Comparison of ENCODE assay signal across 13 mouse cellular contexts in the genomic region with DNA sequence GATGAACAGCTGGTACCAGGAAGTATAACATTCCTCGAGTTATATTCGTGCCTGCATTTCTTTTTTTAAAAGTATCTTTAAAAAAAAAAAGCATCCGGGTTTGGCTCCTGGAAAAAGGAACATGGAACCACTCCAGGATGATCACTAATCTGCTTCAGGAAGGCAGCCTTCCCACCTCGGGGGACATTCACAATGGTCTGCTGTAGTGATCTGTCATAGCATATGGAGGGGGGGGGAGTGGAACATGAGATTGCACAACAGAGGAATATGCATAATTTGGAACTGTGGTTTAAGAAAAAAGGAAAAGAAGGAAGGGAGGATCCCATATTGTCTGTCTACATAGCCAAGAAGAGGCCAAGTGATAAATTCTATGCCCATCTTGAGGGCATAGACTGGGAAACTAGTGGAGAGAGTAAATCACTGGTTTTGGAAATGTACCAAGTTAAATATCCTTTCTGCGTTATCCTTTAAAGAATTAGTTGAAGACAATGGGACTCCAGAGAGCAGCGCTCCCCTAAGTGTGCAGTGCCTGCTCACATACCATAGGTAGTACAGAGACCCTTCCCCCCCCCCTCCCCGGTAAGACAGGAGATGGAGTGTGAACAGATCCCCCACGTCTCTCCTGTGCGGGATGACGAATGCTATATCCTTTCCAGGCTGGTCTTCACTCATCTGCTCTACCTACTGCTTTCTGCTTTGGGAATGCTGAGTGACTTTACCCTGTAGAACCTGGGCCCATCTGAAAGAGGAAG.
A peak's percentile ranks its signal among the peaks of the same experiment; 100 is the strongest.
DNase-seq lines count a peak whose midpoint lies in the region; ATAC-seq and TF ChIP-seq lines count a peak whose summit lies in the region.
"Had no signal": no experiment of that assay in that cellular context is flagged by ENCODE, and none has a peak within 500 bp of the region (broad histone marks: within the 10 kb centered on the region; RNA-seq: fewer than 3 reads in every experiment).

No protein-coding gene starts in this region.

- no peaks in the 10 kb centered on the region for H3K9me3 ChIP-seq in heart, embryonic 14.5 days (ENCODE audit: control insufficient read depth, low read length)
- H3K9me3 ChIP-seq in midbrain, embryonic 11.5 days (ENCODE audit: control insufficient read depth, low read length) = no peaks in the 10 kb centered on the region
- no peaks in the 10 kb centered on the region for H3K9me3 ChIP-seq in midbrain, embryonic 15.5 days
- H3K9me3 ChIP-seq in embryonic facial prominence, embryonic 10.5 days = no peaks in the 10 kb centered on the region
- H3K9me3 ChIP-seq in limb, embryonic 12.5 days = no peaks in the 10 kb centered on the region
- H3K9me3 ChIP-seq: embryonic facial prominence, embryonic 12.5 days had no signal

- TF ChIP-seq CTCF in lung, adult 2 months (IDR thresholded peaks at IDR 0.05; ENCODE audit: insufficient read depth, low read length) = no peak

- no peak overlapping the region for H3K4me3 ChIP-seq in heart, embryonic 14.5 days (ENCODE audit: control insufficient read depth in 1 of 2, insufficient read depth in 1 of 2, low read depth in 1 of 2, low read length in 2 of 2)
- H3K4me3 ChIP-seq in midbrain, embryonic 11.5 days (ENCODE audit: low read depth, low read length) = no peak overlapping the region
- no peak overlapping the region for H3K4me3 ChIP-seq in midbrain, embryonic 15.5 days
- no peak overlapping the region for H3K4me3 ChIP-seq in embryonic facial prominence, embryonic 10.5 days
- no peak overlapping the region for H3K4me3 ChIP-seq in limb, embryonic 12.5 days (replicated peaks)
- no peak overlapping the region for H3K4me3 ChIP-seq in lung, adult 2 months (replicated peaks; ENCODE audit: extremely low read depth, low read depth, low read length)
- H3K4me3 ChIP-seq: embryonic facial prominence, embryonic 12.5 days had no signal

- peak; percentile 55; the same call in 1 of the 2 replicates for ATAC-seq in heart, embryonic 14.5 days (ENCODE audit: insufficient number of reproducible peaks, insufficient read depth, low FRiP score, low read depth)
- no peak for ATAC-seq in midbrain, embryonic 11.5 days (ENCODE audit: low FRiP score)
- no peak for ATAC-seq in midbrain, embryonic 15.5 days (replicated peaks)
- ATAC-seq in limb, embryonic 12.5 days (ENCODE audit: insufficient number of reproducible peaks, insufficient read depth, low FRiP score, low TSS enrichment, low read depth) = 0 out of 2 replicates have a peak, but pooled peaks have one; percentile 42
- ATAC-seq: activated CD4-positive, CD25-positive, alpha-beta regulatory T cell, adult 4 months had no signal

- peaks cover 13 to 25% of the 10 kb centered on the region in 2 experiments for H3K4me1 ChIP-seq in heart, embryonic 14.5 days (ENCODE audit: control insufficient read depth in 2 of 2, insufficient read depth in 2 of 2, low read length in 2 of 2)
- peaks cover 30% of the 10 kb centered on the region for H3K4me1 ChIP-seq in midbrain, embryonic 11.5 days (ENCODE audit: control insufficient read depth, insufficient read depth, low read length)
- H3K4me1 ChIP-seq in midbrain, embryonic 15.5 days = peaks cover 32% of the 10 kb centered on the region
- peaks cover 58% of the 10 kb centered on the region for H3K4me1 ChIP-seq in embryonic facial prominence, embryonic 10.5 days
- peaks cover 41% of the 10 kb centered on the region for H3K4me1 ChIP-seq in limb, embryonic 12.5 days (replicated peaks)
- peaks cover 4% of the 10 kb centered on the region for H3K4me1 ChIP-seq in lung, adult 2 months (ENCODE audit: control insufficient read depth, insufficient read depth, low read length)

- WGBS in heart, embryonic 14.5 days = 50% methylated on average over 10 of the region's 10 CpGs
- WGBS in midbrain, embryonic 11.5 days = 71% methylated on average over 10 of the region's 10 CpGs
- WGBS in midbrain, embryonic 15.5 days = 65% methylated on average over 10 of the region's 10 CpGs
- 69% methylated on average over 10 of the region's 10 CpGs for WGBS in embryonic facial prominence, embryonic 10.5 days
- WGBS in limb, embryonic 12.5 days = 65% methylated on average over 10 of the region's 10 CpGs
- WGBS in lung, adult 2 months = 43% methylated on average over 10 of the region's 10 CpGs

- no peaks in the 10 kb centered on the region for H3K27me3 ChIP-seq in heart, embryonic 14.5 days (ENCODE audit: control insufficient read depth, insufficient read depth, low read length)
- peaks cover 12% of the 10 kb centered on the region; the same call in 1 of the 2 replicates for H3K27me3 ChIP-seq in midbrain, embryonic 11.5 days (ENCODE audit: control insufficient read depth, insufficient read depth, low read length)
- no peaks in the 10 kb centered on the region for H3K27me3 ChIP-seq in midbrain, embryonic 15.5 days (replicated peaks)
- peaks cover 28% of the 10 kb centered on the region for H3K27me3 ChIP-seq in embryonic facial prominence, embryonic 10.5 days (replicated peaks; ENCODE audit: low read depth, poor library complexity, severe bottlenecking)
- peaks cover 9% of the 10 kb centered on the region; the same call in 1 of the 2 replicates for H3K27me3 ChIP-seq in limb, embryonic 12.5 days

- no peaks in the 10 kb centered on the region for H3K36me3 ChIP-seq in heart, embryonic 14.5 days (ENCODE audit: control insufficient read depth, insufficient read depth, low read length)
- no peaks in the 10 kb centered on the region for H3K36me3 ChIP-seq in midbrain, embryonic 11.5 days (ENCODE audit: control insufficient read depth, insufficient read depth, low read length)
- H3K36me3 ChIP-seq in midbrain, embryonic 15.5 days (replicated peaks) = no peaks in the 10 kb centered on the region
- no peaks in the 10 kb centered on the region for H3K36me3 ChIP-seq in embryonic facial prominence, embryonic 10.5 days (replicated peaks)
- no peaks in the 10 kb centered on the region for H3K36me3 ChIP-seq in limb, embryonic 12.5 days
- H3K36me3 ChIP-seq: embryonic facial prominence, embryonic 12.5 days had no signal

- H3K4me2 ChIP-seq in heart, embryonic 14.5 days (ENCODE audit: low read length) = no peak overlapping the region
- H3K4me2 ChIP-seq in midbrain, embryonic 11.5 days = no peak overlapping the region
- H3K4me2 ChIP-seq in midbrain, embryonic 15.5 days = no peak overlapping the region
- no peak overlapping the region for H3K4me2 ChIP-seq in limb, embryonic 12.5 days

- H3K9ac ChIP-seq in heart, embryonic 14.5 days (ENCODE audit: low read length) = no peak overlapping the region
- no peak overlapping the region for H3K9ac ChIP-seq in midbrain, embryonic 11.5 days (ENCODE audit: low read length)
- no peak overlapping the region for H3K9ac ChIP-seq in midbrain, embryonic 15.5 days
- H3K9ac ChIP-seq in limb, embryonic 12.5 days (replicated peaks) = no peak overlapping the region
- H3K9ac ChIP-seq: embryonic facial prominence, embryonic 12.5 days; lung, embryonic 14.5 days had no signal

- intact Hi-C loops in heart, postnatal 14 days (cut with DNase I) = no loop called here

- no peak for DNase-seq in heart, postnatal 14 days
- DNase-seq in midbrain, embryonic 11.5 days (ENCODE audit: low spot score, missing footprints) = peak; percentile 69
- no peak for DNase-seq in embryonic facial prominence, embryonic 10.5 days (ENCODE audit: low spot score)
- no peak for DNase-seq in lung, adult 2 months
- DNase-seq: gastrocnemius, postnatal 14 days; kidney, postnatal 25 days; lung, embryonic 14.5 days; right cerebral cortex, postnatal 25 days had no signal

- no peak for TF ChIP-seq POLR2A in lung, adult 2 months (IDR thresholded peaks at IDR 0.05; ENCODE audit: borderline replicate concordance, extremely low read depth, low read depth, low read length)

- H3K27ac ChIP-seq in heart, embryonic 14.5 days (replicated peaks in 1 of 2; ENCODE audit: control insufficient read depth in 1 of 2, insufficient read depth in 1 of 2, low read depth in 2 of 2, low read length in 2 of 2) = peak overlapping the region; percentile 45 to 52
- H3K27ac ChIP-seq in midbrain, embryonic 11.5 days (ENCODE audit: low read depth, low read length) = no peak overlapping the region
- H3K27ac ChIP-seq in midbrain, embryonic 15.5 days = no peak overlapping the region
- H3K27ac ChIP-seq in embryonic facial prominence, embryonic 10.5 days (replicated peaks) = peak overlapping the region; percentile 30; the same call in 1 of the 2 replicates
- H3K27ac ChIP-seq in limb, embryonic 12.5 days = no peak overlapping the region; the same call in 1 of the 2 replicates
- H3K27ac ChIP-seq: embryonic facial prominence, embryonic 12.5 days had no signal

Comparison
In these comparisons a context has a peak if more than half of its experiments do, and no peak if none do; other contexts are left out.
1. ATAC-seq: peak in heart, embryonic 14.5 days (single experiment) and limb, embryonic 12.5 days (single experiment); none in midbrain, embryonic 11.5 days (single experiment) and midbrain, embryonic 15.5 days (single experiment).
2. H3K27ac ChIP-seq: peak in heart, embryonic 14.5 days (2 of 2) and embryonic facial prominence, embryonic 10.5 days (single experiment); none in midbrain, embryonic 11.5 days (single experiment), midbrain, embryonic 15.5 days (single experiment) and limb, embryonic 12.5 days (single experiment).